Mouse (Mus musculus) stomach, postnatal 0 days (tissue): Measurements from ENCODE around the gene Col9a1. TPM values are rescaled to one million over a fixed set of nuclear protein-coding genes. Genes with fewer than 3 reads are reported as not detected.

Experiments used
- ATAC-seq: fragments of 200-750 bp; cut with Nextera tagmentation; 2 replicates; pipeline ENCODE4 v1.8.0; 2017; ENCODE audit not compliant: low FRiP score, low TSS enrichment
- DNase-seq: peaks from one replicate; pipeline ENCODE4 v3.0.0-alpha.2; 2016; ENCODE audit warnings: low spot score
- H3K27ac ChIP-seq: fragments of 300-500 bp; sonication (generic); replicated peaks from 2 replicates; pipeline ENCODE4 v1.5.1; 2014; ENCODE audit warnings: mild to moderate bottlenecking, control low read depth
- H3K27me3 ChIP-seq: fragments of 300-500 bp; sonication (generic); 2 replicates; pipeline ENCODE4 v1.6.1; 2014; ENCODE audit warnings: low read length; ENCODE audit not compliant: control insufficient read depth, insufficient read depth
- H3K36me3 ChIP-seq: fragments of 300-500 bp; sonication (generic); 2 replicates; pipeline ENCODE4 v1.6.1; 2014; ENCODE audit warnings: low read length, mixed read lengths; ENCODE audit not compliant: control insufficient read depth, insufficient read depth
- H3K4me1 ChIP-seq: fragments of 300-500 bp; sonication (generic); replicated peaks from 2 replicates; pipeline ENCODE4 v1.6.1; 2014; ENCODE audit warnings: antibody characterized with exemption; ENCODE audit not compliant: control insufficient read depth, insufficient read depth
- H3K4me2 ChIP-seq: fragments of 300-500 bp; sonication (generic); replicated peaks from 2 replicates; pipeline ENCODE4 v1.6.1; 2014; ENCODE audit warnings: low read depth, mild to moderate bottlenecking, control low read depth, moderate library complexity
- H3K4me3 ChIP-seq: fragments of 300-500 bp; sonication (generic); 2 replicates; pipeline ENCODE4 v1.5.1; 2014; ENCODE audit warnings: low read depth, low read length, control low read depth
- H3K9ac ChIP-seq: fragments of 300-500 bp; sonication (generic); 2 replicates; pipeline ENCODE4 v1.6.1; 2014; ENCODE audit warnings: mild to moderate bottlenecking, low read length, control low read depth, mixed read lengths
- H3K9me3 ChIP-seq: fragments of 300-500 bp; sonication (generic); 2 replicates; pipeline ENCODE4 v1.6.1; 2016; ENCODE audit warnings: low read length; ENCODE audit not compliant: control insufficient read depth
- CTCF ChIP-seq: IDR thresholded peaks from 2 replicates; pipeline ENCODE4 v1.5.1; 2016; ENCODE audit warnings: antibody characterized with exemption, low read depth, mild to moderate bottlenecking, moderate library complexity
- EP300 ChIP-seq: optimal IDR thresholded peaks from 2 replicates; pipeline ENCODE3; 2016; ENCODE audit warnings: antibody characterized with exemption
- WGBS: fragments of 180-500 bp; shearing (Covaris S2); extraction: QIAGEN DNeasy Blood & Tissue Kit; methylation state at CpG from one replicate; pipeline ENCODE4 v1.1.7; 2014; 5-methylcytosine and 5-hydroxymethylcytosine counted together
- polyA plus RNA-seq: library from polyadenylated mRNA; unstranded; fragments of >200 nt; fragmentation: Nextera tagmentation; extraction: Ambion mirVana; gene quantifications from 2 replicates; pipeline ENCODE4 v1.2.1, GENCODE M21; 2015

Gene Col9a1
- polyA plus RNA-seq = 0.27 and 0.32 TPM in 2 replicates

DNA sequence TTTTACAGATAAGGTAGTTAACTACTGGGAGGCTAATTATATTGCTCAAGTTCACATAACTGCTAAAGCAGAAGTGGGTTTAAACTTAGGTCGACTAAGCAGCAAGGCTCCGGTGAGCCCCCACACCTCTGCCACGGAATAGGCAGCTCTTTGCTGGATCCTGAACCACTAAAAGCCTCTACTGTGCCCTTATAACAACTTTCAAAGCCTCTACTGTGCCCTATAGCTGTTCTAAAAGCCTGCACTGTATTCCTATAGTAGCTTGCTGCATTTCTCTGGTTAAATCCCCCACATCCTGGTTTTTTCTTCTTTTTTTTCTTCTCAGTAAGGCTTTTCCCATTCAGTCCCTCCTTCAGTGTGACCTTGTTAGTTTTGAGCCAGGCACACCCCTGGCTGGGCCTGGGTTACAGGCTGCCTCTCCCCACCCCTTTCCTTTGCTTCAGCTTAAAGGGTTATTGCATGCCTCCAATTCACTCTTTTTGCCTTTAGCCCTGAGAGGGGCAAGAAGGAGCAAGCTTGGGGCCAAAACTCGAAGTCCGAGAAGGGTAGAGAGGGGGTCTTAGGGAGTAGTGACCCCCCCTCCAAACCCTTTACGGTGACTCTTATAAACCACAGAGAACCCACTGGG lies at the start of gene Col9a1:
Gene Col9a1 (plus strand): TSS at position 387 of the 628 bp plus-strand sequence.
- Histone ChIP-seq H3K4me3 (no peak within 1 kb of the TSS), H3K27me3 (no peaks in the 10 kb centered on the region), H3K9me3 (no peaks in the 10 kb centered on the region), H3K4me1 (no peaks in the 10 kb centered on the region), H3K4me2 (no peak within 1 kb of the TSS), H3K27ac (no peak within 1 kb of the TSS), H3K36me3 (no peaks in the 10 kb centered on the region), H3K9ac (no peak within 1 kb of the TSS)
- TF ChIP-seq CTCF = no peak
- TF ChIP-seq EP300 = no peak
- WGBS = 78% methylated on average over 6 of the region's 6 CpGs
- ATAC-seq = no peak
- DNase-seq = no peak

DNA sequence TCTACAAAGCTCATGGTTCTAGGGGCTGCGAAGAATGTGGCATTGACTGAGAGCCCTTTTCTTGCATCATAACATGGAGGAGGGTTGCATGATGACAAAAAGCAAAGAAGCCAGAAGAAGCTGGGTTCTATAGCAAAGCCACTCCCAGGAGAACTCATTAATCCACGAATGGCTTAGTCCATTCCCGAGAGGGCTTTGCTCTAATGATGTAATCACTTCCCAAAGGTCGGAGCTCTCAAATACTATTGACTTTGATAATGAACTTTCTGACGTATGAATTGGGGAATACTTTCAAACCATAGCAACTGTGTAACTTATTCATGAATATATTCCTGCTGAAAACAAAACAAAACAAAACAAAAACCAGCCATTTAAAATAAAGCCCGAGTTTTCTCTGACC lies 49.5 kb upstream of the Col9a1 start:
- WGBS = 42% methylated on average over 6 of the region's 6 CpGs
- Histone ChIP-seq H3K9ac (no peak overlapping the region), H3K4me1 (no peaks in the 10 kb centered on the region), H3K4me3 (no peak overlapping the region), H3K4me2 (no peak overlapping the region), H3K27me3 (no peaks in the 10 kb centered on the region), H3K36me3 (no peaks in the 10 kb centered on the region), H3K27ac (no peak overlapping the region), H3K9me3 (no peaks in the 10 kb centered on the region)
- no peak for ATAC-seq
- DNase-seq = no peak
- TF ChIP-seq EP300 = no peak
- no peak for TF ChIP-seq CTCF

DNA sequence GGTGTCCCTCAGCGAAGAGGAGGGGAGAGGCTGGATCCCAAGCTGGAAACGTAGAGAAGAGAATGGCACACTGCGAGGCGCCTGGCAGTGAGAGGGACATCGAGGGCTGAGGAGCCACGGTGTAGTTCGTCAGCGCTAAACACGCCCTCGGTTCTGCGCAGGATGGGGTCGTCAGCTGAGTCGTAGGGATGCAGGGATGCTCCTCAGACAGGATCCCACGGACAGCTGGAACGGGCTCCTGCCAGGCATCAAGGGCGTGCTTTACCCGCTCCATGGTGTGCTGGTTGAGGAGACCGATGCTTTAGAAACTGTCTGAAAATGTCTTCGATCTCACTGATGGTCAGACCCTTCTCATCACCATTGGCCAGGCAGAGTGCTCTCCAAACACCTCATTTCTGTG lies 43.6 kb upstream of the Col9a1 start:
- Histone ChIP-seq H3K27ac (no peak overlapping the region), H3K4me1 (no peaks in the 10 kb centered on the region), H3K9me3 (no peaks in the 10 kb centered on the region), H3K4me2 (no peak overlapping the region), H3K36me3 (no peaks in the 10 kb centered on the region), H3K9ac (no peak overlapping the region), H3K27me3 (no peaks in the 10 kb centered on the region), H3K4me3 (no peak overlapping the region)
- no peak for TF ChIP-seq CTCF
- TF ChIP-seq EP300 = no peak
- no peak for ATAC-seq
- 43% methylated on average over 19 of the region's 19 CpGs for WGBS
- no peak for DNase-seq

DNA sequence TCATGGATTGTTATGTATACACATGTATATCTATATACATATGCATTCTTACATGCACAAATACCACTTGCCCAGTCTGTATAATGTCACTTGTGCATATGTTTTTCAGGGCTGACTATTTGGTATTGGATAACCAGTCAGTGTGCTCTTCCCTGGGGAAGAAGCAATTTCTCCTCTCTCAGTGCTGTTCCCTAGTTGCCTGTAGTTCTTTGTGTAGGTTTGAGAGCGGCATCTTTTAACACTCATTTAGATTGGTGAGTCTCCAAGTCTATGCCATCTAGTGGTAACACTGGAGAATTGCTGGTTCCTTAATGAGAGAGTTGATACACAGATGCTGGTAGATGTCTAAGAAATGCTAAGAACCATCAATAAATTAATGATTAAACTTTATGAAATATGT lies 42.6 kb upstream of the Col9a1 start:
- no peak for ATAC-seq

DNA sequence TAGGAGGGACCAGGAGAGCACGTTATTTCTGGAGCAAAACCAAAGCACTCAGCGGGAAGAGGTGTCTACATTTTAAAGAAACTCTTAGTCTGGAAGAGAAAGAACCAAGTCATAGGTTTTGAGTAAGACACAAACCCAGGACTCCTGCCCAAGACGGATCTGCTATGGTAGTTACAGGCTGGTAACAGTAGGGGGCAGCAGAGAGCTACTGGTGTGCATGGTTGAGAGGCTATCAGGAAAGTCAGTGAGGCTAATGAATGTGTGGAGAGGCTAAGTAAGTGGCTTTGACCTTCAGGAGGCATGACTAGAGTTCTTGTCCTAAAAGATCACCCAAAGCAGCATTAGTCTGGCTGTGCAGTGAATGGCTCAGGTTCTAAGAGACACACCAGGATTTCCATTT lies 40.3 kb upstream of the Col9a1 start:
- TF ChIP-seq CTCF (peak; percentile 92), EP300 (no peak)
- H3K36me3 ChIP-seq = no peaks in the 10 kb centered on the region
- DNase-seq = peak; percentile 63
- no peak overlapping the region for H3K27ac ChIP-seq
- no peaks in the 10 kb centered on the region for H3K4me1 ChIP-seq
- no peaks in the 10 kb centered on the region for H3K9me3 ChIP-seq
- H3K27me3 ChIP-seq = no peaks in the 10 kb centered on the region
- 6% methylated on average over 3 of the region's 3 CpGs for WGBS
- no peak for ATAC-seq
- H3K9ac ChIP-seq = no peak overlapping the region
- H3K4me3 ChIP-seq = no peak overlapping the region
- H3K4me2 ChIP-seq = no peak overlapping the region

More for the DNA sequence above, 42.6 kb upstream of the Col9a1 start:
- Histone ChIP-seq H3K9me3 (no peaks in the 10 kb centered on the region), H3K4me2 (no peak overlapping the region), H3K9ac (no peak overlapping the region), H3K4me1 (no peaks in the 10 kb centered on the region), H3K4me3 (no peak overlapping the region), H3K36me3 (no peaks in the 10 kb centered on the region), H3K27ac (no peak overlapping the region), H3K27me3 (no peaks in the 10 kb centered on the region)
- WGBS = 0% methylated on average over 1 of the region's 1 CpGs
- DNase-seq = no peak
- peak; percentile 85 for TF ChIP-seq CTCF
- no peak for TF ChIP-seq EP300

DNA sequence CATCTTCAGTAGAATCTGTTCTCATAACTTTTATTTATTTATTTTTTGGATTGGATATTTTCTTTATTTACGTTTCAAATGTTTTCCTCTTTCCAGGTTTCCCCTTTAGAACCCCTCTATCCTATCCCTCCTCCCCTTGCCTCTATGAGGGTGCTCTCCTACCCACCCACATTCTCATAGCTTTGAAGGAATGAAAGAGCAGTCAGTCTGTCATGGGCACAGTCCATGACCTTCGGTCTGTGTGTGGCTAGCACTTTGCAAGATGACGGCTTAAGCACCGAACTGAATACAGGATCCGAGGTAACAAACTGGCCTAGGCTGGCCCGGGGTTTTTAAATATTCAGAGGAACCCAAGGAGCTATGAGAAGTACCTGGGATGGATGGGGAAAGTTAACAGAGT lies 36.9 kb upstream of the Col9a1 start:
- H3K27ac ChIP-seq = no peak overlapping the region
- no peak for ATAC-seq
- H3K4me2 ChIP-seq = no peak overlapping the region
- no peak overlapping the region for H3K9ac ChIP-seq
- no peak for DNase-seq
- H3K9me3 ChIP-seq = no peaks in the 10 kb centered on the region
- H3K4me3 ChIP-seq = no peak overlapping the region
- TF ChIP-seq EP300 (no peak), CTCF (no peak)
- WGBS = 83% methylated on average over 6 of the region's 6 CpGs
- no peaks in the 10 kb centered on the region for H3K27me3 ChIP-seq
- H3K4me1 ChIP-seq = no peaks in the 10 kb centered on the region
- no peaks in the 10 kb centered on the region for H3K36me3 ChIP-seq
